Mouse (Mus musculus) myocyte (in vitro differentiated cells): Measurements from ENCODE around the gene Polr1a.

ENCODE experiments used
- CEBPB ChIP-seq: IDR thresholded peaks from 2 replicates; pipeline ENCODE4 v1.6.1; 2011; ENCODE audit warnings: mild to moderate bottlenecking, moderate library complexity; ENCODE audit not compliant: poor library complexity, insufficient read depth, severe bottlenecking
- E2F4 ChIP-seq: IDR thresholded peaks from one replicate; pipeline ENCODE4 v1.6.1; 2011; ENCODE audit warnings: mild to moderate bottlenecking, control low read depth, moderate library complexity; ENCODE audit not compliant: insufficient read depth
- MAX ChIP-seq: IDR thresholded peaks from one replicate; pipeline ENCODE4 v1.6.1; 2011; ENCODE audit warnings: low read depth, mild to moderate bottlenecking, control low read depth
- MYOD1 ChIP-seq, 3 experiments: IDR thresholded peaks; one replicate each; pipeline ENCODE4 v1.6.1; 2011; ENCODE audit warnings: control low read depth in 2 of 3, low read depth in 2 of 3, mild to moderate bottlenecking in 2 of 3, moderate library complexity in 1 of 3; ENCODE audit not compliant: insufficient read length in 2 of 3, control insufficient read depth in 1 of 3
- POLR2A ChIP-seq: IDR thresholded peaks from one replicate; pipeline ENCODE4 v1.6.1; 2011; ENCODE audit warnings: low read depth, mild to moderate bottlenecking, control low read depth, moderate library complexity; ENCODE audit not compliant: insufficient read length
- POLR2AphosphoS2 ChIP-seq: IDR thresholded peaks from one replicate; pipeline ENCODE4 v1.6.1; 2011; ENCODE audit warnings: low read depth, control low read depth; ENCODE audit not compliant: insufficient read length
- REST ChIP-seq: IDR thresholded peaks from one replicate; pipeline ENCODE4 v1.6.1; 2011; ENCODE audit warnings: mild to moderate bottlenecking, control low read depth, moderate library complexity; ENCODE audit not compliant: insufficient read depth, insufficient read length
- SRF ChIP-seq: IDR thresholded peaks from one replicate; pipeline ENCODE4 v1.6.1; 2011; ENCODE audit warnings: low read depth; ENCODE audit not compliant: control insufficient read depth, insufficient read length
- TCF12 ChIP-seq: IDR thresholded peaks from one replicate; pipeline ENCODE4 v1.6.1; 2011; ENCODE audit warnings: mild to moderate bottlenecking, control low read depth; ENCODE audit not compliant: poor library complexity, insufficient read depth, severe bottlenecking
- USF1 ChIP-seq: IDR thresholded peaks from one replicate; pipeline ENCODE4 v1.6.1; 2011; ENCODE audit warnings: low read depth, mild to moderate bottlenecking, control low read depth, moderate library complexity

GRCm38 (mm10) chr6:71909840-71910239, 987 bp downstream of the Polr1a start:
- TF ChIP-seq POLR2AphosphoS2 (no peak), POLR2A (no peak), SRF (no peak), USF1 (no peak), REST (no peak), TCF12 (no peak), CEBPB (no peak), E2F4 (no peak), MAX (no peak), MYOD1 (IDR thresholded peaks at IDR 0.05; ENCODE audit: control insufficient read depth in 1 of 3, insufficient read length in 2 of 3, low read depth in 2 of 3) (peak in 1 of 3 experiments; percentile 19)
